Mouse (Mus musculus) intestine, postnatal 0 days (tissue): ENCODE data around the gene Rsph9. TPM values are rescaled to one million over a fixed set of nuclear protein-coding genes. Genes with fewer than 3 reads are reported as not detected.

ENCODE experiments used
- ATAC-seq: fragments of 200-750 bp; cut with Nextera tagmentation; 2 replicates; pipeline ENCODE4 v1.8.0; 2017; ENCODE audit warnings: mild to moderate bottlenecking, moderate TSS enrichment, moderate library complexity
- H3K27ac ChIP-seq: fragments of 300-500 bp; sonication (generic); 2 replicates; pipeline ENCODE4 v1.5.1; 2014; ENCODE audit warnings: mild to moderate bottlenecking, low read depth, low read length, moderate library complexity
- H3K27me3 ChIP-seq: fragments of 300-500 bp; sonication (generic); replicated peaks from 2 replicates; pipeline ENCODE4 v1.6.1; 2014; ENCODE audit warnings: low read length, mixed read lengths; ENCODE audit not compliant: control insufficient read depth, insufficient read depth
- H3K36me3 ChIP-seq: fragments of 300-500 bp; sonication (generic); 2 replicates; pipeline ENCODE4 v1.6.1; 2014; ENCODE audit warnings: mild to moderate bottlenecking, moderate library complexity; ENCODE audit not compliant: control insufficient read depth, insufficient read depth
- H3K4me1 ChIP-seq: fragments of 300-500 bp; sonication (generic); replicated peaks from 2 replicates; pipeline ENCODE4 v1.6.1; 2014; ENCODE audit warnings: antibody characterized with exemption, low read length, mixed read lengths; ENCODE audit not compliant: control insufficient read depth, insufficient read depth
- H3K4me2 ChIP-seq: fragments of 300-500 bp; sonication (generic); replicated peaks from 2 replicates; pipeline ENCODE4 v1.6.1; 2014; ENCODE audit warnings: low read depth, mild to moderate bottlenecking, moderate library complexity
- H3K4me3 ChIP-seq: fragments of 300-500 bp; sonication (generic); 2 replicates; pipeline ENCODE4 v1.5.1; 2014; ENCODE audit warnings: low read depth, low read length
- H3K9ac ChIP-seq: fragments of 300-500 bp; sonication (generic); 2 replicates; pipeline ENCODE4 v1.6.1; 2014; ENCODE audit warnings: mild to moderate bottlenecking, low read depth, low read length
- H3K9me3 ChIP-seq: fragments of 300-500 bp; sonication (generic); 2 replicates; pipeline ENCODE4 v1.6.1; 2016; ENCODE audit warnings: mixed run types; ENCODE audit not compliant: control insufficient read depth
- CTCF ChIP-seq: sonication (generic); IDR thresholded peaks from 2 replicates; pipeline ENCODE4 v1.5.1; 2016; ENCODE audit warnings: low read depth, mild to moderate bottlenecking, control low read depth, antibody characterized with exemption, moderate library complexity
- WGBS: fragments of 180-500 bp; shearing (Covaris S2); extraction: QIAGEN DNeasy Blood & Tissue Kit; methylation state at CpG from one replicate; pipeline ENCODE4 v1.1.7; 2014; 5-methylcytosine and 5-hydroxymethylcytosine counted together
- polyA plus RNA-seq: library from polyadenylated mRNA; unstranded; fragments of >200 nt; fragmentation: Nextera tagmentation; extraction: Ambion mirVana; gene quantifications from 2 replicates; pipeline ENCODE4 v1.2.1, GENCODE M21; 2015

Rsph9 gene
- polyA plus RNA-seq, 1 experiment from 2014 or later = 5.1 TPM

DNA sequence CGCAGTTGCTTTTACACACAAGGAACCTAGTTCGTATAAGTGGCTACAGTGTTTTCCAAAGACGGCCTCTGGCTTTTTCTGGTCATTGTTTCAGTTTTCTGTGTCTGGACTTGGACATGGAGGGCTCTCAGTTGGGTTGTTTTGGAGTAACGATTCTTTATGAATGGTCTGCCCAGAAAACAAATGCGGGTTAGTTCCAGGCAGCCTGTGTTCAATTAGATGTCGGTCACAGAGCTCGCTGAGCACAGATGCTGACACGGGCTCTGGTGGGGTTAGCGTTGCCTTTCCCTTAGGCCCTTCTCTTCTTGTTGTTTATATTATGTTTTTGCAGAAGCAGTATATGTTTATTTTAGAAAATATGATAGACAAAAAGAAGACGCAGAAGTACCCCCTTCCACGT is 27.9 kb downstream of the Rsph9 start:
- no peak for TF ChIP-seq CTCF
- 73% methylated on average over 11 of the region's 11 CpGs for WGBS
- Histone ChIP-seq H3K4me1 (peaks cover 4% of the 10 kb centered on the region; the same call in 1 of the 2 replicates), H3K27me3 (no peaks in the 10 kb centered on the region), H3K36me3 (peaks cover 25% of the 10 kb centered on the region), H3K4me2 (no peak overlapping the region), H3K4me3 (no peak overlapping the region), H3K27ac (no peak overlapping the region), H3K9me3 (no peaks in the 10 kb centered on the region), H3K9ac (no peak overlapping the region)
- no peak for ATAC-seq

DNA sequence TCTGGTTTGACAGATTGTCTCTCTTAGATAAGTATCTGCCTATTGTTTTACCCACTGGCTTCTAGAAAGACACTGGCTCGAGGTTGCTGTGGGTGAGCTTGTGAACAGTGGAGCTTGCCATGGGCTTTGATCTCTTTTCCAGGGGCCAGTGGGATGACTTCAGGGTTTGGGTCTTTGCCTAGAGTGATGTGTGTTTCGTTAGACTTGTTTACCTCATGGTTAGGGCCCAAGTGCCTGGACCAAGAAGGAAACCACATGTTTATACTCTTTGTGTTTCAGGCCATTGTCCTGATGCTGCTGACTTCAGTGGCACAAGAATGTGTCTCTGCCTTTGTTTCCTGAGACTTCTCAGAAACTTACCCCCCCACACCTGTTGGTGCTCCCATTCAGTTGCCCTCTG is 28.5 kb downstream of the Rsph9 start:
- H3K36me3 ChIP-seq = peaks cover 24% of the 10 kb centered on the region
- H3K9ac ChIP-seq = no peak overlapping the region
- WGBS = 26% methylated on average over 2 of the region's 2 CpGs
- ATAC-seq = no peak
- H3K4me3 ChIP-seq = no peak overlapping the region
- H3K4me2 ChIP-seq = no peak overlapping the region
- peaks cover 4% of the 10 kb centered on the region; the same call in 1 of the 2 replicates for H3K4me1 ChIP-seq
- no peaks in the 10 kb centered on the region for H3K27me3 ChIP-seq
- no peak for TF ChIP-seq CTCF
- H3K27ac ChIP-seq = no peak overlapping the region
- no peaks in the 10 kb centered on the region for H3K9me3 ChIP-seq

DNA sequence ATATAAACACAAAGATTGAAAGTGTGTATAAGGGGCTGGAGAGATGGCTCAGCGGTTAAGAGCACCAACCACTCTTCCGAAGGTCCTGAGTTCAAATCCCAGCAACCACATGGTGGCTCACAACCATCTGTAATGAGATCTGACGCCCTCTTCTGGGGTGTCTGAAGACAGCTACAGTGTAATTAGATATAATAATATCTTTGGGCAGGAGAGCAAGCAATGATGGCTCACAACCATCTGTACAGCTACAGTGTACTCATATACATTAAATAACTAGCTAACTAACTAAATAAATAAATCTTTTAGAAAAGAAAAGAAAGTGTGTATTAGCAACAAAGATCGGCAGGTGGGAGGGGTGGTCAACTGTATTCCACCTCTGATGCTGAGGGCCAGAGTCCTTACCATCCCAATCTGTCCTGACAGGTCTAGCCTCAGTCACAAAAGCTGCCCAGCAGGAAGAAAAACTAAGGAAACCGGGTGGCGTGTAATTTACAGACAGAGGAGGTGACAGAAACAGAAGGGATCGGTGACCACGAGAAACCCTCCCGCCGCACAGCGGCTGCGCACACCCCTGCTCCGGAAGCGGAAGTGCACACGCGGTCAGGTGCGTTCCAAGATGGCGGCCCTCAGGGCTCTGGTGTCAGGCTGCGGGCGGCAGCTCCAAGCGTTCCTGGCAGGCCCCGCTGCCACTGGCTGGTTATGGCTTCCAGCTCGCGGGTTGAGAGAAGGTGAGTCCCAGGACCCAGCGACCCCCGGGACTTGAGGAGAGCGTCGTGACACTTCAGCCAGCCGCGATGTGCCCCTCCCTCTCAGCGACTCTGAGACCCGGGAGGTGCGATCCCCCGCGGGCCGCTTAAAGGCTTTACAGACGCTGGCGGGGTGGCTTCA is 33.4 kb downstream of the Rsph9 start, which contains the start of gene Mrps18a:
Gene Mrps18a (plus strand): TSS at position 585 of the 888 bp plus-strand sequence.
- peak within 1 kb of the TSS; percentile 83 for H3K4me2 ChIP-seq
- peak within 1 kb of the TSS; percentile 86 for H3K9ac ChIP-seq
- H3K36me3 ChIP-seq = no peaks in the 10 kb centered on the region
- no peaks in the 10 kb centered on the region; the same call in 1 of the 2 replicates for H3K27me3 ChIP-seq
- peak within 1 kb of the TSS; percentile 86 for H3K4me3 ChIP-seq
- H3K27ac ChIP-seq = peak within 1 kb of the TSS; percentile 64
- H3K9me3 ChIP-seq = no peaks in the 10 kb centered on the region
- TF ChIP-seq CTCF = peak; percentile 10; the same call in 1 of the 2 replicates
- 6% methylated on average over 38 of the region's 38 CpGs for WGBS
- peaks cover 4% of the 10 kb centered on the region; the same call in 1 of the 2 replicates for H3K4me1 ChIP-seq
- peak; percentile 94 for ATAC-seq

DNA sequence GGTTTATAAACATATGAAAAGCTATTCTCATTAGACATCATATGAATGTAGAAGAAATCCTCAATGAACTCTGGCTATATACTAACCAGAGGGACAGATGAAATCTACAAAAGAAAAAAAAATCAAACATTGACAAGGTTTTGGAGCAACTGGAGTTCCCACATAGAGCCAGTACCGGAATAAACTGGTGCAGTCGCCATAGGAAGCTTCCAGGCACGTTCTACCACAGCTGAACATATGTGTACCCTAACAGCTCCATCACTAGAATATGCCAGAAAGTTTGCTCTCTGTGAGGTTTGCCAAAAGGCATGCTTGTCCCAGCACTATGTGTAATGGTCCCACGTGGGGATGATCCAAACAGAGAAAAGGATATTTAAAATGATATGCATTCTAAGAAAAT is 35.7 kb downstream of the Rsph9 start:
- H3K27ac ChIP-seq = no peak overlapping the region
- WGBS = 85% methylated on average over 4 of the region's 4 CpGs
- no peak for ATAC-seq

DNA sequence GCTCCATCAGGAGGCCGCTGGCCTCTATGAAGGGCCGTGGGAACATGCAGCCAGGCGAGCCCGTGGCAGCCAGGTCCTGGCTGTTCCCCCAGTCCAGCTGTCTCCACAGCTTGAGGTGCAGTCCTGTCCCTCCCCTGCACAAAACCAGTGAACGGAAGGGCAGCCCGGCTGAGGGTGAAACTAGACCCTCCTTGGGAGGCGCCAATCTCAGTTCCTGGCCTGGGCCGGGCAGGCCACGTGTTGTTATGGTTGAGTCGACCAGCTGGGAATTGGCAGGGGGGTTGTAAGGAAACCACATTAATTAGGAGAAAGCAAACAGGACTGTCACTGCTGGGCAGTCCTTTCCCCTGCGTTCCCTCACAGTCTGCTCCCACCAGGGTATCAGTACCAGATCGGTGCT is 39.5 kb downstream of the Rsph9 start:
- no peak overlapping the region for H3K4me3 ChIP-seq
- ATAC-seq = no peak
- H3K4me1 ChIP-seq = no peaks in the 10 kb centered on the region
- no peak for TF ChIP-seq CTCF
- H3K4me2 ChIP-seq = no peak overlapping the region
- H3K27me3 ChIP-seq = no peaks in the 10 kb centered on the region
- no peaks in the 10 kb centered on the region for H3K36me3 ChIP-seq
- H3K9ac ChIP-seq = no peak overlapping the region
- no peaks in the 10 kb centered on the region for H3K9me3 ChIP-seq
- no peak overlapping the region for H3K27ac ChIP-seq
- WGBS = 40% methylated on average over 12 of the region's 12 CpGs

More for the DNA sequence above, 35.7 kb downstream of the Rsph9 start:
- Histone ChIP-seq H3K4me1 (peaks cover 4% of the 10 kb centered on the region; the same call in 1 of the 2 replicates), H3K36me3 (no peaks in the 10 kb centered on the region), H3K9me3 (no peaks in the 10 kb centered on the region), H3K4me2 (no peak overlapping the region), H3K27me3 (no peaks in the 10 kb centered on the region; the same call in 1 of the 2 replicates), H3K4me3 (no peak overlapping the region), H3K9ac (no peak overlapping the region)
- TF ChIP-seq CTCF = no peak

DNA sequence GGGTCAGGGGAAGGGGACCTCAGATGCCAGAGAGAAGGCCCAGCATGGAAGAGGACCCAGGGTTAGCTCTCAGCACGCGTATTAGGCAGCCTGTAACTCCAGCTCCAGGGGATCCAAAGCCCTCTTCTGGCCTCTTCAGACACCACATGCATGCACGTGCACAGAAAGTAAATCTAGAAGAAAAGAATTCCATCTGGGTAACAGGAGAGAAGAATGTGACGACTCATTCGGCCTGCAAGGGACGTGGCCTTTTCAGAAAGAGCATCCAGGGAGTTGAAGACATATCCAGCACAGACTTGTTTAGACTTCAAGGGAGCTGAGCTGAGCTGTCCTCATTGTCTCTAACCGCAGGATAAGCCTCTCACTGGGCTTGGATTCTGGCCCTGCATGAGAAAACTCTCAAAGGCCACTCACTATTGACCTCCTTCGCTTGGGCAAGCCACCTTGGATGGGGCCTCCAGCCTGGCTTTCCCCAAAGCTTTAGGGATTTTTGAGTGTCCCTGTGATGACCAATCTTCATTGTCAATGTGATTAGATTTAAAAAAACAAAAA is 41.3 kb downstream of the Rsph9 start:
- peaks cover 4% of the 10 kb centered on the region; the same call in 1 of the 2 replicates for H3K4me1 ChIP-seq

More for the DNA sequence above, 41.3 kb downstream of the Rsph9 start:
- Histone ChIP-seq H3K36me3 (no peaks in the 10 kb centered on the region), H3K27ac (no peak overlapping the region), H3K4me3 (no peak overlapping the region), H3K27me3 (no peaks in the 10 kb centered on the region), H3K9ac (no peak overlapping the region), H3K9me3 (no peaks in the 10 kb centered on the region), H3K4me2 (no peak overlapping the region)
- WGBS = 72% methylated on average over 8 of the region's 8 CpGs
- no peak for ATAC-seq
- TF ChIP-seq CTCF = peak; percentile 20; the same call in 1 of the 2 replicates
